Mouse (Mus musculus) thymus, adult 2 months (tissue): Measurements from ENCODE around the gene Swi5.

ENCODE experiments used
- CTCF ChIP-seq: fragments of 200-500 bp; IDR thresholded peaks from 2 replicates; pipeline ENCODE4 v1.5.1; 2012; ENCODE audit warnings: mild to moderate bottlenecking, control low read depth, low read length, moderate library complexity, borderline replicate concordance; ENCODE audit not compliant: control insufficient read depth, poor library complexity, insufficient read depth; ENCODE audit errors: extremely low read depth
- POLR2A ChIP-seq: fragments of 200-500 bp; IDR thresholded peaks from 2 replicates; pipeline ENCODE4 v1.6.1; 2012; ENCODE audit warnings: mild to moderate bottlenecking, low read length, control low read depth, moderate library complexity; ENCODE audit not compliant: control insufficient read depth, poor library complexity, insufficient read depth; ENCODE audit errors: extremely low read depth

- TF ChIP-seq POLR2A: no peak
- no peak for TF ChIP-seq CTCF
These were observed 37.5 kb upstream of the Swi5 start for GRCm38 (mm10) chr2:32325342-32325741.
